Mouse (Mus musculus): ENCODE data around the gene Prr5l.

Prr5l gene

GRCm38 (mm10) chr2:101723333-101723881 lies 159.4 kb downstream of the Prr5l start:
- DNase-seq (ENCODE audit: low spot score in 2 of 2), result no peak

DNA sequence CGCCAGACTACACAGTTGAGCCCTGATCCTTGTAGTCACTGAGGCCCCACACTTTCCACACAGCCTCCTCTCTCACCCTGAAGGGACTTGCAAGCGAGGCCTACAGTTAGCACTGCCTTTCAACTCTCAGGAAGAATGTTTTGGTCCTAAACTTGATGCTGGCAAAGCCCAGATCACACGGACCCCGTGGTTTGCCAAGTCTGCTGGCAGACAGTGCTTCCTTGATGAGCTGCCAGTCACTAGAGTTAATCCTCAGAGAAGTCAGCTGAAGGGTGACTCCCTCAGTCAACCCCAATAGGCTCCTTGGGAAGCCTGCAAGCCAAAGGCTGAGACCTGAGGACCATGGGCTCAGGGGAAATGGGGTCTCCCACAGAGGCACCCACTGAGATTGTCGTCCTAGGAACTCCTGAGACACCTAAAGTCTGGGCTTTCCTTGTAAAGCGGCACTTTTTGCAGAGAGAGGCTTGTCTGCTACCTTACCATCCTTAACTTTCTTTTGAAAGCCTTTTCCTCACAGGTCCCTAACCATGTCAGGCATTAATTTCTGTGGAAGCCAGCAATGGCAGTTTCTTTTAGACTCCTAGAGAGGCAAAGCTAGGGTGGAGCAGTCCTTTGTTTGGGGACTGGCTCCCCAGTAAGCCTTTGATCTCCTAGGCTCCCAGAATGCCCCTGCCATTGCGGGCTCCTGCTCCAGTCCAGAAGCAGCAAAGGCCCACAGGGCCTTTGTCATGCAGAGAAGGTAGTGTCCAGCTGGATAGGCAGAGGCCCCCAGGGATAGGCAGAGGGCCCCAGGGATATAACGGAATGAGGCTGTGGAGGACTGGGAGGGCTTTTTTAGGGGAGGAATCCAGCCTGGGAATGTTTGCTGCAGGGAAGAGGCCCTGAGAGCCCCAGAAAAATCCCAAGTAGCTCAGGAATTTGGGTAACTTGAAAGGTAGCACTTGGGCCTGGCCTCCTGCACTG lies 160.2 kb downstream of the Prr5l start:
- DNase-seq (ENCODE audit: low spot score in 2 of 2), result no peak

DNA sequence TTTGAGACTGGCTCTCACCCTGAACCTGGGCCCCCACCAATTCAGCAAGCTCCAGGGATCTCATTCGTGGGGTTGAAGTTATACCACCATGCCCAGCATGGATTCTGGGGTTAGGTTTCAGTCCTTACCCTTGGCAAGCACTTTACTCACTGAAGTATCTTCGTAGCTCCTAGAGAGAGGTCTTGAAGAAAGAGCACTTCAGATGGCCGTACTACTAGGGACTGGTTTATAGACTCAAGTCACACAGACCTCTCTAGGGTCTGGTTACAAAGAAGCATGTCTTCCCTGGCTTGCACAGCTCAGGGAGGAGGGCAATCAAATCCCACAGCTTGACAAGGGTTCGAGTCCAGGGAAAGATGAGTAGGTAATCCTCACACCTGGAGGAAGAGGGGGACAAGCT lies 161.0 kb downstream of the Prr5l start:
- DNase-seq (ENCODE audit: low spot score in 2 of 2), result no peak

DNA sequence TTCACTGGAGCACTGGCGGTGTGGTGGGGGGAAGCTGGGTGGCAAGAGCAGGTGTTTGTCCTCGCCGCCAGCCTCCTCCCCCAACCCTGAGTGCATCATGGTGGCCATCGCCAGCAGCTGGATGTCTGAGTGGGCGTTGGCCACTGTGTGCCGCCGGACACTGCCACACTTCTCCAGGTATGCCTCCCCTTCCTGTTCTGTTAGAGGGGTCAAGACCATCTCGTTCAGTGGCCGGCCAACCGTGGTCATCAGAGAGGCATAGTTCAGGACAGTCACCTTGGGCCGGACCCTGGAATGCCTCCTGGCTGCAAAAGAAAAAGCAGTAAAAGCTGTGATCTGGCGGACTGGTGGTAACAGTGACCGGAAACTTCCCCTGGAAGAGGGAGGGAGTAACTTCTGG lies 165.7 kb downstream of the Prr5l start:
- DNase-seq (ENCODE audit: low spot score in 2 of 2), result no peak

GRCm38 (mm10) chr2:101715650-101716323 lies 167.0 kb downstream of the Prr5l start:
- DNase-seq (ENCODE audit: low spot score in 2 of 2), result peak; percentile 33 to 59

DNA sequence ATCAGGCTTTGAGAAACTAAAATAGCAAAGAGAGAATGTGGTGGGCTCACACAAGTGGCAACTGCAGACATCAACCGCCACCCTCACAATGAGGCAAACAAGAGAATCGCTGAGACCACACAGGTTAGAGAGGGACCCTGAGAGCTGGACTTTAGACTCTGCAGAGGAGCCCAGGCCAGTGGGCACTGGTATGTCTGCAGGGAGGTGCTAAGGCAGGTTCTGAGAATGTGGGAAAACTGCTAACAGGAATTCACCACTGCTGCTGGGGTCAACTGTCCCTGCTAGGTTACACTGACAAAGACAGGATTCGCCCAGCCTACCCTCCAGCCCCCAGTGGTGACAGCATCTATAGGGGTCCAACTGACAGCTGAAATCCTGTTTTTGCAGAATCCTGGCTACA lies 171.2 kb downstream of the Prr5l start:
- no peak for DNase-seq (ENCODE audit: low spot score in 2 of 2)

DNA sequence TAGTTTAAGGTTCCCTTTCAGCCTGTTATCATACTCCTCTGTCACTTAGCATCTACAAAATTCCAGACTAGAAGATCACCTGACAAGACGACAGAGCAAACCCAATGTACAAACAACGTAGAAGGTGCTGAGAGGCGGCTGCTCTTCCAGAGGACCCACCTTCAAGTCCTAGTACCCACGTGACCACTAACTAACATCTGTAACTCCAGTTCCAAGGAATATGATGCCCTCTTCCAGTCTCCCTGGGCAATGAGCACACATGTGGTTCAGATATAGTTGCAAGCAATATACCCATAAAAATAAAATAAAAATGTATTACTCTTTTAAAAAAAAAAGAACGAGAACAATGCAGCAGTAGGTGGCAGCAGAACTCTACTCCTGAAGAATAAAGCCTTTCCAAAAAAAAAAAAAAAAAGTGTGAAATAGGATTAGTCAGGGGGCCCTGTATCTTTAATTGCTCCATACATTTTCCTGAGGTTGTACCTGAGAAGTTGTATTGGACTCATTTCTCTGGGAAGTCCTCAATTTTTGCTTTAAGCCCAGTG lies 176.8 kb downstream of the Prr5l start:
- no peak for DNase-seq (ENCODE audit: low spot score in 2 of 2)

- DNase-seq (ENCODE audit: low spot score in 2 of 2), result no peak
Observed at GRCm38 (mm10) chr2:101699284-101699683, 183.5 kb downstream of the Prr5l start.

DNA sequence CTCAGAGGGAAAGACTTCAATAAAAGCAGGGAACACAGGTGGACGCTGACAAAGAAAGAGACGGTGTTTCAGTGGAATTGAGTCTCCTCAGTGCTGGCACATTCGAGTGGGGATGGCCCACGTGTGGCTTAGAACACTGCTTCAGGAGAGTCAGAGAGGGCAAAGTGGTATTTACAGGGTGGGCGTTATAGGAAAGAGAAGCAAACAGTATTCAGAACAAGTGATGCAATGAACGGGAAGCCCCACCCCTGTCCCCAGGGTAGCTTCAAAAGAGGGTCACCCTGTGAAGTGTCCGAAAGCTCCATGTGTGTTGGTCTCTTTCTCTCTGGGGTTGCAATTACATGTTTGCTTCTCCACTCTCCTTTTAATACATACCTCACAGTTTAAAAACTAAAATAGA lies 187.2 kb downstream of the Prr5l start:
- no peak for DNase-seq (ENCODE audit: low spot score in 2 of 2)

GRCm38 (mm10) chr2:101693577-101694215 lies 189.1 kb downstream of the Prr5l start:
- peak; percentile 6 to 13 for DNase-seq (ENCODE audit: low spot score in 2 of 2)

DNA sequence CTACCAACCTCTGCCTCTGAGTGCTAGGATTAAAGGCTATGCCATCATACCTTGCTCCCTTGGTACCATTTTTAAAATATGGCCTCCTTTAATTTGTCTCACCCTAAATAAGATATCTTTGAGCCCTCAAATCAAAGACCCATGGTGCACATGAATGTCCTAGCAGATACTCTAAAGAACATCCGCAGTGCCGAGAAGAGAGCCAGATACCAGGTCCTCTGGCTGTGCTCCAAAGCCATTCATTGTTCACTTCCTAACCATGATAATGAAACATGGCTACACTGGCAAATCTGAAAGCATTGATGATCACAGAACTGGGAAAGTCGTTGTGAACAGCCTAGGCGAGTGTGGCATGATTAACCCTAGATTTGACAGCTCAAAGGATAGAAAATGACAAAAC lies 189.8 kb downstream of the Prr5l start:
- DNase-seq (ENCODE audit: low spot score in 2 of 2), result no peak

GRCm38 (mm10) chr2:101690252-101690827 lies 192.5 kb downstream of the Prr5l start:
- DNase-seq (ENCODE audit: low spot score in 2 of 2), result no peak

DNA sequence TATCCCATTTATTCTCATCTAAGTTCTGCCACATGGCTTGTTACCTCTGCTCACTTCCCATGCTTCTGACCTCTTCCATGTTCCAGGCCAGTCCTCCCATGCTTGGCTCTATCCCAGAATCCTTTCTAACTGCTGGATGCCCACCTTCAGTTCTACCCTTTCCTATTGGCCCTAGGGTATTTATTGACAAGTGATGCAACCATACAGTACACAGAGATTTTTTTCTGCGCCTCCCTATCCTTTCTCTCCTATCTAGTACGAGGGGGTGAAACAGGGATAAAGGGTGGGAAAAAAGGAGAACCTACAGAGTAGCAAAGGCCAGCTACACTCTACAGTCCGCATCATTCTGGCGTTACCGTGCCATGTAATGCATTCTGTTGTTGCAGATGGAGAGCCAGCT lies 194.8 kb downstream of the Prr5l start:
- no peak for DNase-seq (ENCODE audit: low spot score in 2 of 2)

- no peak for DNase-seq (ENCODE audit: low spot score in 2 of 2)
Observed at GRCm38 (mm10) chr2:101684421-101684820, 198.4 kb downstream of the Prr5l start.

DNA sequence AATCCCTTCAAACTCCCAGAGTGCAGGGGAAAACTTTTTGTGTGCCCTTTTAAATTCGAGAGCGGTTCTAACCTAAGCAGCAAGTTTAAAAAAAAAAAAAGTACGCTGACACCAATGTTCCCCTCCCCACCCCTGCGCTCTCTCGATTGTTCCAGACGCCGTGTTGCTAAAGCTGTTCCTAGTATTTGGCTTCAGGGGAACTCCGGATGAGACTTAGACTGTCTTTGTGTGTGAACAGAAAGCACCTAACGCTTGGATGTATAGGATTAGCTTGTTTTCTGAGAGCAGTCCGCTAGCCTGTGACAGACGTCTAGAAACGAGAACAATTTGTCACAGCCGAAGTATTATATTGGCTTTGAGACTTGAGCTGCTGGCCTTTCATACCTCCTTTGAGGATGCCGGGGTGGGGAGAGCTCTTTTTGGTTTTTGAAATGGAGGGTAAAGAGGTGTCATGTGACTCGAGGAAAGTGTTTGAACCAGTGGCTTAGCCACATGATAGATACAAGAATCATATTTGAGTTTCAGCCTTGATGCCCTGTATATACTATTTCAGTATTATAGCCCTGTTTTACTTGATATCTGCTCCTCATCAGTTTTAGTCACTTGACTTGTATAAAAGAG lies 203.6 kb downstream of the Prr5l start:
- DNase-seq (ENCODE audit: low spot score in 2 of 2), result peak; percentile 29 to 38

DNA sequence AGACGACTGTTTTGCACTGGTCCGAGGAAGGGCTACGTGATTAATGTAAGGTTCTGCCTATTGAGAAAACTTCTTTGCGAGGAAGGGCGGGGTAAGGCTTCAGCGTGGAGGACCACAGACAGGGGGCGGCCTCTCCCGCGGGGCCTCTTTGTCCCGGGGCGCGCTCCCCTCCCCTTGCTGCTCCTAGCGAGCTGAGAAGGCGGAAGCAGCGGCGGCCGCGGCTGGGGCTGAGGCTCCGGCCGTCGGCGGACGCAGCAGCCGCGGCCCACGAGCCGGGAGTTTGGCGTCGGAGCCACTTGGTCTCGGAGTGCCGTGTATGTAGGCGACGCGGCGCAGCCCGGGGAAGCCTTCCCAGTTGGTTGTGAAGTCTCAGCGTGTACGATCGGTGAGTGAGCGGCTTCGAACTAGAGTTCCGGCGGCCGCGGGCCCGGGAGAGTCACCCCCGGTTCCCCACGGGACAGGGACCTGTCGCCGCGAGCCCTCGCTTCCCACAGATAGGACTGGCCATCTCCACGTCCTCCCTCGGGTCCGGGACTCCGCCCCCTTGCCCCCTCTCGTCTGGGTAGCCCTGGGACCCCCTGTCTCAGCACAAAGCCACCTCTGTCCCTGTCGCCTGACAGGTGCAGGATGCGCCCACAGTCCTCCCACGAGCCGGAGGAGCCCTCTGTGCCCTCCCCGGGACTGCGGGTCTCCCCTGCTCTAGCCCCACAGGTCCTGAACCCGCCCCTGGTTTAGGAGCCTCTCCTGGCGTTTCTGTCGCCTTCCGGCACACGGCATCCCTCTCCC lies 204.4 kb downstream of the Prr5l start, which contains the start of gene Traf6:
Traf6 (plus strand) TSS at position 194 of the 786 bp plus-strand sequence.
- DNase-seq (ENCODE audit: low spot score in 2 of 2), result peak; percentile 82 to 88

DNA sequence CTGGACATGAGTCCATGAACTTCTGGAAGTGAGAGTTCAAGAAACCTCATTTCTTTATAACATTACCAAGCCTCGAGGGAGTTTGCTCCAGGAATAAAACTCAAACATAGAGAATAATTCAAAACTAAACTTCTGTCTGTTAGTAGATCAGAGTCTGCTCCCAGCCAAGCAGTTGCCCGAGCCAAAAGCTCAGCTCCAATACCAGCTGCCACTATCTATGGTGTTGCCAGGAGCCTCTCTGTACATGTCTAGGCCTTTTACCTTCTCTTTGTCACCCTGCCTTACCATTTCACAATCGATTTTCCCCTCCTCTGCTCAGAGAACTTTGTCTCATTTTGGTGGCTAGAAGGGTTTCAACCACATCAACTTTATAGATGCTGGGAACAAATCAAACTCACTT lies 209.3 kb downstream of the Prr5l start:
- no peak for DNase-seq (ENCODE audit: low spot score in 2 of 2)

- no peak for DNase-seq (ENCODE audit: low spot score in 2 of 2)
Observed at GRCm38 (mm10) chr2:101668751-101669150, 214.1 kb downstream of the Prr5l start.

GRCm38 (mm10) chr2:101665703-101666092 lies 217.1 kb downstream of the Prr5l start:
- no peak for DNase-seq (ENCODE audit: low spot score in 2 of 2)

DNA sequence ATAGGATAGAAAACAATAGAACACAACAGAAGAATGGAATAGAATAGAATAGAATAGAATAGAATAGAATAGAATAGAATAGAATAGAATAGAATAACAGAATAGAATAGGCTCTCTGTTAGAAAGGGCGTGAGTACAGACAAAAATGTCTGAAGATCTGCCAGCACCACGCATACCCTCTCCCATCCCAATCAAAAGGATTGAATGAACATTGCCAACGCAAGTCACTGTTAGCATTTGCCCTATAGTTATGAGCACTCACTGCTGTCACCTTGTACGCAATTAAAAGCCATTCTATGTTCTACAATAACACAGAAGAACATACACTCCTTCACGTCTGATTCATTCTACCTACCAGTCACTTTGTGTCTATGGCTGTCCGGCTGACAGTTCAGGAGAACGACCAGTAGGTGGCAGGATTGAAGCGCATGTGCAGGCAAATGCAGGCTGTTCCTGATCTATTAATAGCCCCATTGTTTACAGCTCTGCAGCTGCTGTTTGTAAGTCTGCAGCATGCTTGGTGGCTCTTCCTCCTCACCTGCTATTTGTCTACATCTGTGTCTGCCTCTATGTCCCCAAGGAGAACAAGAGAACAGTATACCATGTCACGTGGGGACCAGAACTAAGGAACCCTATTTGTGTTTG lies 217.6 kb downstream of the Prr5l start:
- peak; percentile 45 to 57 for DNase-seq (ENCODE audit: low spot score in 2 of 2)

All from natural killer cell, adult 2 months (primary cell).